Mouse (Mus musculus): ENCODE data around the gene Ahnak.
"Not testable (repeated sequence)": the region's sequence is repeated elsewhere in the genome, so short reads cannot be mapped to it uniquely, and the experiment has no call there.

DNA sequence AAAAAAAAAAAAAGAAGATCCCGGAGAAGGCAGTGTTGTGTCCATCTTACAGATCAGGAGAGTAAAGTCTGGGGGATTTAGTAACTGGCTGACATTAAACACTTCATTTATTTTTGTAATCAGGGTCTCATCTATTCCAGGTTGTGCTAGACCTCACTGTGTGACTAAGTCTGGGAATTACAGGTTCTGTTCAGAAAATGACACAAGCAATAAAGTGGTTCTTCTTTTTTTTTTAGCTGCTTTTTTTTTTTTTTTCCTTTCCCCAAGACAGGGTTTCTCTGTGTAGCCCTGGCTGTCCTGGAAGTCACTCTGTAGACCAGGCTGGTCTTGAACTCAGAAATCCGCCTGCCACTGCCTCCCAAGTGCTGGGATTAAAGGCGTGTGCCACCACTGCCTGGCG, 62.9 kb downstream of the Ahnak start:
- TF ChIP-seq CTCF, POLR2A (IDR thresholded peaks at IDR 0.05; ENCODE audit: insufficient read depth, low read depth, low read length): not testable (repeated sequence)

Measured in olfactory bulb, adult 2 months (tissue).